Mouse (Mus musculus) embryonic facial prominence, embryonic 13.5 days (tissue): Measurements from ENCODE around the gene Hspb6. TPM values are rescaled to one million over a fixed set of nuclear protein-coding genes. Genes with fewer than 3 reads are reported as not detected.

Experiments used
- ATAC-seq: fragments of 200-750 bp; cut with Nextera tagmentation; 2 replicates; pipeline ENCODE4 v1.8.0; 2017; ENCODE audit warnings: low read depth; ENCODE audit not compliant: insufficient number of reproducible peaks, insufficient read depth, low FRiP score, low TSS enrichment
- H3K27ac ChIP-seq: fragments of 300-500 bp; sonication (generic); 2 replicates; pipeline ENCODE4 v1.5.1; 2015; ENCODE audit warnings: moderate library complexity, mild to moderate bottlenecking, inconsistent platforms
- H3K27me3 ChIP-seq: fragments of 300-500 bp; sonication (generic); 2 replicates; pipeline ENCODE4 v1.6.1; 2015; ENCODE audit warnings: mild to moderate bottlenecking, inconsistent platforms
- H3K36me3 ChIP-seq: fragments of 300-500 bp; sonication (generic); 2 replicates; pipeline ENCODE4 v1.6.1; 2015; ENCODE audit warnings: mild to moderate bottlenecking, inconsistent platforms
- H3K4me1 ChIP-seq: fragments of 300-500 bp; sonication (generic); 2 replicates; pipeline ENCODE4 v1.6.1; 2015; ENCODE audit warnings: inconsistent platforms
- H3K4me2 ChIP-seq: fragments of 300-500 bp; sonication (generic); 2 replicates; pipeline ENCODE4 v1.6.1; 2015; ENCODE audit warnings: moderate library complexity, mild to moderate bottlenecking, inconsistent platforms
- H3K4me3 ChIP-seq: fragments of 300-500 bp; sonication (generic); 2 replicates; pipeline ENCODE4 v1.5.1; 2015; ENCODE audit warnings: mild to moderate bottlenecking, inconsistent platforms
- H3K9ac ChIP-seq: fragments of 300-500 bp; sonication (generic); 2 replicates; pipeline ENCODE4 v1.6.1; 2015; ENCODE audit warnings: mild to moderate bottlenecking, inconsistent platforms
- H3K9me3 ChIP-seq: fragments of 300-500 bp; sonication (generic); 2 replicates; pipeline ENCODE4 v1.6.1; 2016; ENCODE audit warnings: inconsistent platforms
- WGBS: fragments of 180-500 bp; shearing (Covaris S2); methylation state at CpG from one replicate; pipeline ENCODE4 v1.1.7; 2015; ENCODE audit warnings: mixed read lengths; 5-methylcytosine and 5-hydroxymethylcytosine counted together
- polyA plus RNA-seq: library from polyadenylated mRNA; unstranded; fragments of >200 nt; fragmentation: Nextera tagmentation; extraction: Ambion mirVana; gene quantifications from 2 replicates; pipeline ENCODE4 v1.2.1, GENCODE M21; 2015

Gene Hspb6
- polyA plus RNA-seq, 1 experiment from 2014 or later = 16.5 TPM

GRCm38 (mm10) chr7:30588676-30589434 lies 36.9 kb downstream of the Hspb6 start, which contains the start of gene Kmt2b:
Kmt2b (minus strand) TSS chr7:30588726.
- Histone ChIP-seq H3K9me3 (no peaks in the 10 kb centered on the region), H3K4me1 (peaks cover 19% of the 10 kb centered on the region), H3K36me3 (peaks cover 30% of the 10 kb centered on the region), H3K4me2 (peak within 1 kb of the TSS; percentile 84), H3K9ac (peak within 1 kb of the TSS; percentile 99), H3K27me3 (no peaks in the 10 kb centered on the region), H3K4me3 (peak within 1 kb of the TSS; percentile 99), H3K27ac (peak within 1 kb of the TSS; percentile 92)
- peak; percentile 95 for ATAC-seq
- WGBS = under 1% methylated on average over 53 of the region's 68 CpGs

- peak; percentile 59; the same call in 1 of the 2 replicates for ATAC-seq
- WGBS = 26% methylated on average over 40 of the region's 40 CpGs
- peak overlapping the region; percentile 99 for H3K9ac ChIP-seq
Measured at GRCm38 (mm10) chr7:30589435-30590301, 37.7 kb downstream of the Hspb6 start.

GRCm38 (mm10) chr7:30590927-30591604 lies 39.1 kb downstream of the Hspb6 start:
- Histone ChIP-seq H3K9ac (peak overlapping the region; percentile 37; the same call in 1 of the 2 replicates), H3K4me2 (no peak overlapping the region), H3K27ac (no peak overlapping the region), H3K27me3 (no peaks in the 10 kb centered on the region), H3K36me3 (peaks cover 8% of the 10 kb centered on the region), H3K9me3 (no peaks in the 10 kb centered on the region), H3K4me1 (peaks cover 19% of the 10 kb centered on the region), H3K4me3 (no peak overlapping the region)
- 80% methylated on average over 9 of the region's 9 CpGs for WGBS
- no peak for ATAC-seq

More at GRCm38 (mm10) chr7:30589435-30590301, 37.7 kb downstream of the Hspb6 start:
- peak overlapping the region; percentile 99 for H3K4me3 ChIP-seq
- H3K27me3 ChIP-seq = no peaks in the 10 kb centered on the region
- peak overlapping the region; percentile 84 for H3K4me2 ChIP-seq
- H3K27ac ChIP-seq = peak overlapping the region; percentile 92
- H3K36me3 ChIP-seq = peaks cover 22% of the 10 kb centered on the region
- no peaks in the 10 kb centered on the region for H3K9me3 ChIP-seq
- H3K4me1 ChIP-seq = peaks cover 19% of the 10 kb centered on the region

- 50% methylated on average over 4 of the region's 4 CpGs for WGBS
- H3K4me2 ChIP-seq = no peak overlapping the region
- H3K27me3 ChIP-seq = no peaks in the 10 kb centered on the region
Measured at GRCm38 (mm10) chr7:30591605-30591951, 39.6 kb downstream of the Hspb6 start.

GRCm38 (mm10) chr7:30592772-30593423 lies 40.9 kb downstream of the Hspb6 start:
- no peak for ATAC-seq
- Histone ChIP-seq H3K4me2 (no peak overlapping the region), H3K9me3 (no peaks in the 10 kb centered on the region), H3K4me3 (no peak overlapping the region), H3K27ac (no peak overlapping the region), H3K9ac (no peak overlapping the region), H3K36me3 (no peaks in the 10 kb centered on the region), H3K4me1 (peaks cover 5% of the 10 kb centered on the region), H3K27me3 (no peaks in the 10 kb centered on the region)
- 51% methylated on average over 5 of the region's 5 CpGs for WGBS

More at GRCm38 (mm10) chr7:30591605-30591951, 39.6 kb downstream of the Hspb6 start:
- no peaks in the 10 kb centered on the region for H3K9me3 ChIP-seq
- H3K9ac ChIP-seq = no peak overlapping the region
- peaks cover 17% of the 10 kb centered on the region for H3K4me1 ChIP-seq
- H3K36me3 ChIP-seq = peaks cover 3% of the 10 kb centered on the region
- H3K4me3 ChIP-seq = no peak overlapping the region
- ATAC-seq = no peak
- no peak overlapping the region for H3K27ac ChIP-seq

GRCm38 (mm10) chr7:30593579-30594509 lies 41.9 kb downstream of the Hspb6 start:
- no peak overlapping the region for H3K4me3 ChIP-seq
- ATAC-seq = no peak
- peaks cover 5% of the 10 kb centered on the region for H3K4me1 ChIP-seq
- no peak overlapping the region for H3K27ac ChIP-seq
- H3K36me3 ChIP-seq = no peaks in the 10 kb centered on the region
- no peaks in the 10 kb centered on the region for H3K27me3 ChIP-seq
- H3K4me2 ChIP-seq = no peak overlapping the region
- no peaks in the 10 kb centered on the region for H3K9me3 ChIP-seq
- no peak overlapping the region for H3K9ac ChIP-seq
- 74% methylated on average over 10 of the region's 10 CpGs for WGBS

GRCm38 (mm10) chr7:30594510-30595024 lies 42.6 kb downstream of the Hspb6 start:
- H3K4me1 ChIP-seq = peaks cover 5% of the 10 kb centered on the region
- no peak overlapping the region for H3K9ac ChIP-seq
- no peaks in the 10 kb centered on the region for H3K9me3 ChIP-seq
- H3K36me3 ChIP-seq = no peaks in the 10 kb centered on the region
- ATAC-seq = no peak
- H3K4me3 ChIP-seq = no peak overlapping the region
- H3K27me3 ChIP-seq = no peaks in the 10 kb centered on the region
- WGBS = 59% methylated on average over 4 of the region's 4 CpGs
- H3K27ac ChIP-seq = no peak overlapping the region
- H3K4me2 ChIP-seq = no peak overlapping the region

- Histone ChIP-seq H3K4me2 (no peak overlapping the region), H3K9me3 (no peaks in the 10 kb centered on the region), H3K27ac (no peak overlapping the region), H3K9ac (no peak overlapping the region), H3K4me3 (no peak overlapping the region), H3K27me3 (no peaks in the 10 kb centered on the region), H3K36me3 (no peaks in the 10 kb centered on the region), H3K4me1 (no peaks in the 10 kb centered on the region)
- no peak for ATAC-seq
- 72% methylated on average over 5 of the region's 5 CpGs for WGBS
Measured at GRCm38 (mm10) chr7:30596093-30596492, 44.1 kb downstream of the Hspb6 start.

GRCm38 (mm10) chr7:30596811-30597210 lies 44.8 kb downstream of the Hspb6 start:
- Histone ChIP-seq H3K27ac (no peak overlapping the region), H3K4me1 (no peaks in the 10 kb centered on the region), H3K4me3 (no peak overlapping the region), H3K9ac (no peak overlapping the region), H3K36me3 (no peaks in the 10 kb centered on the region), H3K27me3 (no peaks in the 10 kb centered on the region), H3K4me2 (no peak overlapping the region), H3K9me3 (no peaks in the 10 kb centered on the region)
- ATAC-seq = no peak
- 61% methylated on average over 5 of the region's 5 CpGs for WGBS

- Histone ChIP-seq H3K4me2 (no peak within 1 kb of the TSS), H3K27me3 (no peaks in the 10 kb centered on the region), H3K4me1 (no peaks in the 10 kb centered on the region), H3K4me3 (no peak within 1 kb of the TSS), H3K9me3 (no peaks in the 10 kb centered on the region), H3K9ac (no peak within 1 kb of the TSS), H3K27ac (no peak within 1 kb of the TSS; the same call in 1 of the 2 replicates), H3K36me3 (no peaks in the 10 kb centered on the region)
- WGBS = 92% methylated on average over 12 of the region's 12 CpGs
- no peak for ATAC-seq
Measured at GRCm38 (mm10) chr7:30598786-30599185, 46.8 kb downstream of the Hspb6 start, which contains the start of gene Zbtb32. Zbtb32 (minus strand) TSS chr7:30598909.
